Mouse (Mus musculus) kidney, embryonic 15.5 days (tissue): ENCODE measurements around the gene Gm5105. TPM values are rescaled to one million over a fixed set of nuclear protein-coding genes. Genes with fewer than 3 reads are reported as not detected.

Experiments
- ATAC-seq: fragments of 200-750 bp; cut with Nextera tagmentation; replicated peaks from 2 replicates; pipeline ENCODE4 v1.8.0; 2017; ENCODE audit warnings: moderate TSS enrichment; ENCODE audit not compliant: low FRiP score
- H3K27ac ChIP-seq: fragments of 300-500 bp; sonication (generic); 2 replicates; pipeline ENCODE4 v1.5.1; 2015; ENCODE audit warnings: mild to moderate bottlenecking, inconsistent platforms
- H3K27me3 ChIP-seq: fragments of 300-500 bp; sonication (generic); 2 replicates; pipeline ENCODE4 v1.6.1; 2015; ENCODE audit warnings: inconsistent platforms
- H3K36me3 ChIP-seq: fragments of 300-500 bp; sonication (generic); 2 replicates; pipeline ENCODE4 v1.6.1; 2015; ENCODE audit warnings: inconsistent platforms
- H3K4me1 ChIP-seq: fragments of 300-500 bp; sonication (generic); 2 replicates; pipeline ENCODE4 v1.6.1; 2015; ENCODE audit warnings: inconsistent platforms
- H3K4me2 ChIP-seq: fragments of 300-500 bp; sonication (generic); 2 replicates; pipeline ENCODE4 v1.6.1; 2015; ENCODE audit warnings: moderate library complexity, mild to moderate bottlenecking, inconsistent platforms
- H3K4me3 ChIP-seq: fragments of 300-500 bp; sonication (generic); replicated peaks from 2 replicates; pipeline ENCODE4 v1.5.1; 2015; ENCODE audit warnings: mild to moderate bottlenecking, inconsistent platforms
- H3K9ac ChIP-seq: fragments of 300-500 bp; sonication (generic); 2 replicates; pipeline ENCODE4 v1.6.1; 2015; ENCODE audit warnings: mild to moderate bottlenecking, inconsistent platforms
- H3K9me3 ChIP-seq: fragments of 300-500 bp; sonication (generic); replicated peaks from 2 replicates; pipeline ENCODE4 v1.6.1; 2016; ENCODE audit warnings: inconsistent platforms
- WGBS: fragments of 180-500 bp; shearing (Covaris S2); methylation state at CpG from one replicate; pipeline ENCODE4 v1.1.7; 2015; ENCODE audit warnings: mixed read lengths; 5-methylcytosine and 5-hydroxymethylcytosine counted together
- polyA plus RNA-seq: library from polyadenylated mRNA; unstranded; fragments of >200 nt; fragmentation: Nextera tagmentation; extraction: Ambion mirVana; gene quantifications from 2 replicates; pipeline ENCODE4 v1.2.1, GENCODE M21; 2015

Gene Gm5105
- polyA plus RNA-seq, 1 experiment from 2014 or later, result not detected

DNA sequence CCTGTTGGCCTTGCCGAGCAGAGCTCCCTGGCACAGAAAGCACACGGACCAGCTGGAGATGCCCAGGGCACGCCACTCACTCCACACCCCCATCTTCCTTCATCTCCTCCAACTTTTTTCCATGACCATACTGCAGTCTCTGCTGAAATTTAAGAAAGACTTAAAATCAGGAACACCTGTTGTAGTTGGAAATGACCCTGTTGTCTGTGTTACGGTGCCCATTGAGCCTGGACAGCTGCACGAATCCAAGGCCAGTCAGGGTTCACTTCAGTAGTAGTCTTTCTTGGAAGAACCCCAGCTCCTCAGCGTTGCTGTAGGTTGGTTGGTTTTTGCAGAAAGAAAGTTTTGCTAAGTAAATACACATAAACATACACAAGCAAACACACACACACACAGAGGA lies 17.6 kb downstream of the Gm5105 start:
- H3K9ac ChIP-seq, result no peak overlapping the region
- WGBS, result 84% methylated on average over 6 of the region's 6 CpGs
- H3K4me3 ChIP-seq, result no peak overlapping the region
- H3K9me3 ChIP-seq, result no peaks in the 10 kb centered on the region
- ATAC-seq, result no peak
- H3K36me3 ChIP-seq, result no peaks in the 10 kb centered on the region
- H3K4me2 ChIP-seq, result no peak overlapping the region
- no peaks in the 10 kb centered on the region for H3K27me3 ChIP-seq
- H3K4me1 ChIP-seq, result peaks cover 18% of the 10 kb centered on the region
- H3K27ac ChIP-seq, result no peak overlapping the region

DNA sequence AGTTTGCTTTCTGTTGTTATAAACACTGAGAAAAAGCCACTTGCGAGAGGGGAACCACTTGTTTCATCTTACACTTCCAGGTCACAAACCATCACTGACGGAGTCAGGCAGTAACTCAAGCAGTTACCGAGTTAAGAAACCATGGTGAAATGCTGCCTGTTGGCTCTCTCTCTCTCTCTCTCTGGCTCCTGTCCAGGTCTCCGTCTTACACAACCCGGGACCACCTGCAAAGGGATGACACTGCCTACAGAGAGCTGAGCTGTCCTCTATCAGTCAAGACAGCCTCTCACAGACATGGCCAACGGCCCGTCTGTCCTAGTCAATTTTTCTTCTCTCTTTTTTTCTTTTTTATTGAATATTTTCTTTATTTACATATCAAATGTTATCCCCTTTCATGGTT lies 23.9 kb downstream of the Gm5105 start:
- Histone ChIP-seq H3K27me3 (no peaks in the 10 kb centered on the region), H3K4me1 (peaks cover 12% of the 10 kb centered on the region; the same call in 1 of the 2 replicates), H3K36me3 (no peaks in the 10 kb centered on the region), H3K4me2 (no peak overlapping the region), H3K27ac (no peak overlapping the region), H3K9ac (no peak overlapping the region), H3K9me3 (no peaks in the 10 kb centered on the region), H3K4me3 (no peak overlapping the region)
- WGBS, result 55% methylated on average over 7 of the region's 7 CpGs
- peak; percentile 56; the same call in 1 of the 2 replicates for ATAC-seq

GRCm38 (mm10) chr3:138041591-138042301 lies 25.4 kb downstream of the Gm5105 start:
- Histone ChIP-seq H3K27ac (no peak overlapping the region), H3K9ac (no peak overlapping the region), H3K4me1 (peaks cover 12% of the 10 kb centered on the region; the same call in 1 of the 2 replicates), H3K9me3 (no peaks in the 10 kb centered on the region), H3K4me3 (no peak overlapping the region), H3K27me3 (no peaks in the 10 kb centered on the region), H3K4me2 (no peak overlapping the region), H3K36me3 (no peaks in the 10 kb centered on the region)
- ATAC-seq, result 0 out of 2 replicates have a peak, but pooled peaks have one; percentile 55
- 56% methylated on average over 3 of the region's 3 CpGs for WGBS

GRCm38 (mm10) chr3:138040938-138041337 lies 26.2 kb downstream of the Gm5105 start:
- 82% methylated on average over 2 of the region's 2 CpGs for WGBS
- no peak overlapping the region for H3K27ac ChIP-seq
- no peak overlapping the region for H3K4me2 ChIP-seq
- H3K4me3 ChIP-seq, result no peak overlapping the region
- H3K9ac ChIP-seq, result no peak overlapping the region
- H3K9me3 ChIP-seq, result no peaks in the 10 kb centered on the region
- H3K4me1 ChIP-seq, result peaks cover 12% of the 10 kb centered on the region; the same call in 1 of the 2 replicates
- H3K36me3 ChIP-seq, result no peaks in the 10 kb centered on the region
- no peaks in the 10 kb centered on the region for H3K27me3 ChIP-seq
- no peak for ATAC-seq

- H3K9me3 ChIP-seq, result no peaks in the 10 kb centered on the region
- H3K4me3 ChIP-seq, result no peak overlapping the region
- WGBS, result 76% methylated on average over 6 of the region's 6 CpGs
- H3K36me3 ChIP-seq, result no peaks in the 10 kb centered on the region
- no peak overlapping the region for H3K27ac ChIP-seq
- no peak overlapping the region for H3K9ac ChIP-seq
- ATAC-seq, result no peak
- H3K27me3 ChIP-seq, result no peaks in the 10 kb centered on the region
- H3K4me1 ChIP-seq, result no peaks in the 10 kb centered on the region
- no peak overlapping the region for H3K4me2 ChIP-seq
These were observed 33.2 kb downstream of the Gm5105 start for GRCm38 (mm10) chr3:138033986-138034385.

DNA sequence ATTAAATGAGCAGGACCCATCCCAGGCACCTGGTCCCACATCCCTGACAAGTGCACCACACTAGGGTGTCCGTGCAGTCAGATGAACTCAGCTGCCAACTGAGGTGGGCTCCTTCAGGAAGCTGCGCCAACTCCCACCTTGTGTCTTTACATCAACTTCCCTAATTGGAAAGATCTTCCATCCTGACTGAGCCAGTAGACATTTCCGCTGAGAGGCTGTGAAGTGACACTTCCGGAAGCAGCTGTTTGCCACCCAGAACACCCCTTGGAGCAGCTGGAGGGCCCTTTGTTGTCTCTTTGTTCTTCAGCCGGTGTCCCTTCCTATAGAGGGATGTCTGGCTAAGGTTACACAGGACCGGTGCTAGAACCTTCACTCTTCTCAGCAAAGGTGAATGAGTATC lies 36.6 kb downstream of the Gm5105 start:
- Histone ChIP-seq H3K9me3 (no peaks in the 10 kb centered on the region), H3K27ac (no peak overlapping the region), H3K4me2 (no peak overlapping the region), H3K4me1 (0 out of 2 replicates have a peak, but pooled peaks cover 4% of the 10 kb centered on the region), H3K4me3 (no peak overlapping the region), H3K27me3 (no peaks in the 10 kb centered on the region), H3K9ac (no peak overlapping the region), H3K36me3 (no peaks in the 10 kb centered on the region)
- no peak for ATAC-seq
- WGBS, result 67% methylated on average over 6 of the region's 6 CpGs

- no peak overlapping the region for H3K27ac ChIP-seq
- H3K27me3 ChIP-seq, result no peaks in the 10 kb centered on the region
- no peaks in the 10 kb centered on the region for H3K36me3 ChIP-seq
- H3K4me3 ChIP-seq, result no peak overlapping the region
- H3K9ac ChIP-seq, result no peak overlapping the region
- 0 out of 2 replicates have a peak, but pooled peaks cover 4% of the 10 kb centered on the region for H3K4me1 ChIP-seq
- no peak for ATAC-seq
- no peaks in the 10 kb centered on the region for H3K9me3 ChIP-seq
- WGBS, result 84% methylated on average over 5 of the region's 5 CpGs
- no peak overlapping the region for H3K4me2 ChIP-seq
These were observed 37.8 kb downstream of the Gm5105 start for GRCm38 (mm10) chr3:138029351-138029750.

GRCm38 (mm10) chr3:138027575-138028362 lies 39.4 kb downstream of the Gm5105 start:
- no peak overlapping the region for H3K4me3 ChIP-seq
- no peak overlapping the region for H3K4me2 ChIP-seq
- no peaks in the 10 kb centered on the region for H3K36me3 ChIP-seq
- no peak for ATAC-seq
- H3K27me3 ChIP-seq, result no peaks in the 10 kb centered on the region
- no peak overlapping the region for H3K27ac ChIP-seq
- H3K9me3 ChIP-seq, result no peaks in the 10 kb centered on the region
- WGBS, result 76% methylated on average over 5 of the region's 5 CpGs
- no peak overlapping the region for H3K9ac ChIP-seq
- 0 out of 2 replicates have a peak, but pooled peaks cover 4% of the 10 kb centered on the region for H3K4me1 ChIP-seq

GRCm38 (mm10) chr3:138026286-138026685 lies 40.9 kb downstream of the Gm5105 start:
- no peak overlapping the region for H3K4me3 ChIP-seq
- H3K4me2 ChIP-seq, result no peak overlapping the region
- no peaks in the 10 kb centered on the region for H3K36me3 ChIP-seq
- no peaks in the 10 kb centered on the region for H3K27me3 ChIP-seq
- no peaks in the 10 kb centered on the region for H3K9me3 ChIP-seq
- no peak overlapping the region for H3K27ac ChIP-seq
- 0 out of 2 replicates have a peak, but pooled peaks cover 4% of the 10 kb centered on the region for H3K4me1 ChIP-seq
- H3K9ac ChIP-seq, result no peak overlapping the region
- 69% methylated on average over 10 of the region's 10 CpGs for WGBS
- no peak for ATAC-seq

GRCm38 (mm10) chr3:138022651-138023050 lies 44.5 kb downstream of the Gm5105 start:
- Histone ChIP-seq H3K9ac (no peak overlapping the region), H3K4me1 (0 out of 2 replicates have a peak, but pooled peaks cover 4% of the 10 kb centered on the region), H3K4me2 (no peak overlapping the region), H3K27ac (no peak overlapping the region), H3K4me3 (no peak overlapping the region), H3K9me3 (no peaks in the 10 kb centered on the region), H3K36me3 (no peaks in the 10 kb centered on the region), H3K27me3 (no peaks in the 10 kb centered on the region)
- no peak for ATAC-seq
- 90% methylated on average over 4 of the region's 4 CpGs for WGBS

- Histone ChIP-seq H3K36me3 (no peaks in the 10 kb centered on the region), H3K4me3 (no peak overlapping the region), H3K4me2 (no peak overlapping the region), H3K27ac (no peak overlapping the region), H3K4me1 (0 out of 2 replicates have a peak, but pooled peaks cover 4% of the 10 kb centered on the region), H3K27me3 (no peaks in the 10 kb centered on the region), H3K9me3 (no peaks in the 10 kb centered on the region), H3K9ac (no peak overlapping the region)
- WGBS, result 67% methylated on average over 4 of the region's 4 CpGs
- no peak for ATAC-seq
These were observed 45.2 kb downstream of the Gm5105 start for GRCm38 (mm10) chr3:138022003-138022402.

DNA sequence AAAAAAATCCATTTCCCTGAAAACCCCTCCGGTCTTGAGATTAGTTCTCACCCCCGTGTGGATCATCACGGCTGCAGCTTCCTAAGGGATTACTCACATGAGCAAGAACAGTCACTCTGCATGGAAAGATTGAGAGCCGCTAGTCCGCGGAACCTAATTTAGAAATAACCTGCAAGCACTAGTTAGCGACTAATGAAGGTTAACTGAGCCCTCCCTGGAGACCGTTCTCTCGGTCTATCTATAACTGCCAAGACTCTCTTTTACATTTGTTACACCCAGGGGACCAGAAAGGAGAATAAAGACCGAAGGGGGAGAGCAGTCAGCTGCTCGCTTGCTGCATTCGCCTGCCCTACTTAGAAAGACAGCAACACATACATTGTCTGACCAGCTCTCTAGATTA lies 50.4 kb downstream of the Gm5105 start:
- Histone ChIP-seq H3K27me3 (no peaks in the 10 kb centered on the region), H3K4me2 (no peak overlapping the region), H3K4me1 (no peaks in the 10 kb centered on the region), H3K27ac (0 out of 2 replicates have a peak overlapping the region, but pooled peaks have one; percentile 22), H3K9ac (no peak overlapping the region), H3K4me3 (no peak overlapping the region), H3K9me3 (no peaks in the 10 kb centered on the region), H3K36me3 (no peaks in the 10 kb centered on the region)
- WGBS, result 69% methylated on average over 12 of the region's 12 CpGs
- ATAC-seq, result 0 out of 2 replicates have a peak, but pooled peaks have one; percentile 15
